Comparison of ENCODE assay signal across 9 mouse cellular contexts in the genomic region with DNA sequence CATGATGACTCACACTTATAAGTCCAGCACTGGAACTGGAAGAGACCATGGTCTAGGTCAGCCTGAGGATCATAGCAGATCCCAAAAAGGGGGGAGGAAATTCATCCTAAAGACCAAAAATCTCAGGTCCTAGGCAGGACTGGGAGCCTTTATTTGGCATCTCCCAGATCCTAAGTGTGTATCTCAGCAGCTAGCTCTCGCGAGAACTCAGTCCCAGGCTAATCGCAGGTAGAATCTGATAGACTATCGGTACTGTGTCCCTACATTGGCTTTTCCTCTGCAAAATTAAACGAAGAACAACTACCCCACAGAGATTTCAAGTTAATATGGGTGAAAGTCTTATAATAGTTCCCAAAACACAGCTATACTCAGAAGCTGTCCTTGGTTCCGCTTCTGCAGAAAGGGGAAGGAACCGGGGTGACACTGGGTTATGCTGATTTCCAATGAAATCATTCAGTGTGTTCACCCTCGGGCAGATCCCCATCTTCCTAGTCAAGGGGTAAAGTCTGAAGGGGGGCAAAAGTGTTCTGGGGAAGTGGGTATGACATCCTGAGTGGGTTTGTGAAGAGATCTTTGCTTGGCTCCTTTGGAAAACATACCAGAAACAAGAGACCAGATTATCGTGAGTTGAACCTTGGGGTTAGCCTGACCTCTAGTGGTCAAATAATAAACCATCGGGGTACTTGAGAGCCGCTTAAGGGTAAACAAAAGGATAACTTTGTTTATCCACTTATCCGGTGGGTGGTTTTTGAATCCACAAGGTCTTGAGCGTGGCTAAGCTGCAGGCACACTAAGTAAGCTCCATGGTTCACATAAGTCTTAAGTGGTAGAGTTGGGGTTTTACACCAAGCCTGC. TPM values are rescaled to one million over a fixed set of nuclear protein-coding genes. Genes with fewer than 3 reads are reported as not detected.
DNase-seq lines count a peak whose midpoint lies in the region; ATAC-seq and TF ChIP-seq lines count a peak whose summit lies in the region.
"Had no signal": no experiment of that assay in that cellular context is flagged by ENCODE, and none has a peak within 500 bp of the region (broad histone marks: within the 10 kb centered on the region; RNA-seq: fewer than 3 reads in every experiment).

No protein-coding gene starts in this region.

- no peaks in the 10 kb centered on the region for H3K9me3 ChIP-seq in kidney, embryonic 16.5 days (ENCODE audit: low read length)
- H3K9me3 ChIP-seq in ES-E14 (ENCODE audit: control insufficient read depth, insufficient read depth, low read depth, low read length) = no peaks in the 10 kb centered on the region
- H3K9me3 ChIP-seq: liver, embryonic 15.5 days had no signal

- H3K4me3 ChIP-seq in kidney, embryonic 16.5 days (ENCODE audit: low read length) = no peak overlapping the region
- H3K4me3 ChIP-seq in ES-E14 (ENCODE audit: insufficient read depth in 1 of 2, low read depth in 1 of 2, low read length in 2 of 2, poor library complexity in 1 of 2, severe bottlenecking in 1 of 2) = no peak overlapping the region
- H3K4me3 ChIP-seq: liver, embryonic 15.5 days had no signal

- peak; percentile 32 for DNase-seq in kidney, adult 18-20 months
- DNase-seq in ES-E14 (ENCODE audit: low read depth, low spot score) = peak; percentile 59
- peak; percentile 50 for DNase-seq in cerebellum, adult 8-10 months
- DNase-seq in heart, adult 8-10 months (ENCODE audit: low spot score) = peak; percentile 69
- peak; percentile 28 for DNase-seq in large intestine, adult 2 months (ENCODE audit: low read depth, low spot score)
- DNase-seq in splenic B cell, adult 2 months (ENCODE audit: low read depth, low spot score) = peak; percentile 81

- ATAC-seq in kidney, embryonic 16.5 days (ENCODE audit: low FRiP score, low TSS enrichment) = no peak
- ATAC-seq in megakaryocyte-erythroid progenitor cell, adult 5-6 weeks (replicated peaks; ENCODE audit: low FRiP score, low TSS enrichment, poor library complexity, severe bottlenecking) = peak; percentile 82

- no peak overlapping the region for H3K9ac ChIP-seq in kidney, embryonic 16.5 days (replicated peaks; ENCODE audit: low read length)
- no peak overlapping the region for H3K9ac ChIP-seq in ES-E14 (ENCODE audit: insufficient read depth, low read depth, low read length, poor library complexity, severe bottlenecking)
- H3K9ac ChIP-seq: liver, embryonic 15.5 days had no signal

- H3K27me3 ChIP-seq in kidney, embryonic 16.5 days (ENCODE audit: insufficient read depth, low read length) = no peaks in the 10 kb centered on the region
- H3K27me3 ChIP-seq in splenic B cell, adult 2 months (ENCODE audit: control insufficient read depth, insufficient read depth, low read length, poor library complexity, severe bottlenecking) = no peaks in the 10 kb centered on the region
- H3K27me3 ChIP-seq: liver, embryonic 15.5 days had no signal

- 44% methylated on average over 13 of the region's 13 CpGs for WGBS in kidney, embryonic 16.5 days
- WGBS in large intestine, adult 2 months = 41% methylated on average over 13 of the region's 13 CpGs

- no peaks in the 10 kb centered on the region for H3K4me1 ChIP-seq in kidney, embryonic 16.5 days (ENCODE audit: insufficient read depth, low read length)
- no peaks in the 10 kb centered on the region for H3K4me1 ChIP-seq in ES-E14 (ENCODE audit: control insufficient read depth in 2 of 2, insufficient read depth in 2 of 2, low read length in 2 of 2, poor library complexity in 1 of 2)
- H3K4me1 ChIP-seq: liver, embryonic 15.5 days had no signal

- no peaks in the 10 kb centered on the region for H3K36me3 ChIP-seq in kidney, embryonic 16.5 days (ENCODE audit: insufficient read depth, low read length)
- H3K36me3 ChIP-seq in ES-E14 (ENCODE audit: control insufficient read depth, insufficient read depth, low read length, poor library complexity, severe bottlenecking) = no peaks in the 10 kb centered on the region
- H3K36me3 ChIP-seq in splenic B cell, adult 2 months (ENCODE audit: control insufficient read depth, insufficient read depth, low read length, poor library complexity, severe bottlenecking) = no peaks in the 10 kb centered on the region
- H3K36me3 ChIP-seq: liver, embryonic 15.5 days had no signal

- H3K27ac ChIP-seq in kidney, embryonic 16.5 days (ENCODE audit: low read length) = no peak overlapping the region
- H3K27ac ChIP-seq in ES-E14 (ENCODE audit: insufficient read depth, low read depth, low read length, poor library complexity, severe bottlenecking) = no peak overlapping the region
- H3K27ac ChIP-seq: liver, embryonic 15.5 days had no signal

- in situ Hi-C loops in ES-E14 (cut with MboI; ENCODE audit: low sequenced_read_pairs in 2 of 2, unreplicated experiment in 2 of 2) = loop anchor here (5.0 kb wide), 2 partner anchors 448 to 458 kb away; no protein-coding TSS in a partner anchor

- no peak overlapping the region for H3K4me2 ChIP-seq in kidney, embryonic 16.5 days (replicated peaks; ENCODE audit: low read depth, low read length)
- H3K4me2 ChIP-seq: liver, embryonic 15.5 days had no signal

TF ChIP-seq in ES-E14, 5 proteins besides CTCF, POLR2A, EP300 and RAD21:
- TF ChIP-seq ZNF384 (IDR thresholded peaks at IDR 0.05; ENCODE audit: low read depth, low read length) (no peak), MAFK (IDR thresholded peaks at IDR 0.05; ENCODE audit: insufficient read depth, low read depth, low read length) (no peak), HCFC1 (IDR thresholded peaks at IDR 0.05; ENCODE audit: borderline replicate concordance, insufficient read depth, low read length) (no peak), ZC3H11A (IDR thresholded peaks at IDR 0.05; ENCODE audit: borderline replicate concordance, low read depth, low read length) (peak; percentile 82), CHD2 (IDR thresholded peaks at IDR 0.05; ENCODE audit: low read depth, low read length) (no peak)

RNA-seq across cellular contexts. Expression of gene Rbbp6, which starts 45.5 kb away (rescaled TPM):
- polyA plus RNA-seq in kidney, embryonic 16.5 days (2015; fragmentation: Nextera tagmentation; extraction: Ambion mirVana) = 23.5 and 28.4 TPM in 2 replicates
- total RNA-seq in ES-E14 (2012; rRNA removed) = 36.8 and 39.8 TPM in 2 replicates
- total RNA-seq in heart, adult 8-10 months (2022) = 10 to 100 TPM; 26.0 to 34.3 (median 29.9) TPM
- polyA plus RNA-seq in large intestine, adult 2 months (2012; rRNA removed) = 5.5 and 8.3 TPM in 2 replicates
- total RNA-seq in megakaryocyte-erythroid progenitor cell, adult 5-6 weeks (2014; fragmentation: Nextera tagmentation) = 120 and 143 TPM in 2 replicates
- 89.7 and 95.3 TPM in 2 replicates for total RNA-seq in megakaryocyte-erythroid progenitor cell, adult 5-6 weeks (2017)

Comparison
In these comparisons a context has a peak if more than half of its experiments do, and no peak if none do; other contexts are left out.
1. DNase-seq: peak in every context shown above with its lines; median percentile 81 in splenic B cell, adult 2 months; 69 in heart, adult 8-10 months; 59 in ES-E14; 50 in cerebellum, adult 8-10 months; 32 in kidney, adult 18-20 months; 28 in large intestine, adult 2 months.